Mouse (Mus musculus) layer of hippocampus, adult 9-11 months (tissue): ENCODE data around the gene Sox2.

ENCODE experiments used
- DNase-seq: peaks from one replicate; pipeline ENCODE4 v3.0.0; 2022

Sox2 gene

GRCm38 (mm10) chr3:34643536-34644115, 6.6 kb upstream of the Sox2 start:
- DNase-seq = no peak

- DNase-seq = no peak
Observed at GRCm38 (mm10) chr3:34646169-34646568, 4.0 kb upstream of the Sox2 start.

- DNase-seq = peak; percentile 68
Observed at GRCm38 (mm10) chr3:34647688-34648087, 2.5 kb upstream of the Sox2 start.

- DNase-seq = no peak
Observed at GRCm38 (mm10) chr3:34648105-34648832, 1.9 kb upstream of the Sox2 start.

GRCm38 (mm10) chr3:34648833-34649719, 1.1 kb upstream of the Sox2 start:
- DNase-seq = no peak

GRCm38 (mm10) chr3:34650621-34651361, 586 bp downstream of the Sox2 start:
- no peak for DNase-seq

GRCm38 (mm10) chr3:34651486-34652170, 1.4 kb downstream of the Sox2 start:
- no peak for DNase-seq

- DNase-seq = no peak
Observed at GRCm38 (mm10) chr3:34652616-34653015, 2.4 kb downstream of the Sox2 start.

GRCm38 (mm10) chr3:34653235-34653976, 3.2 kb downstream of the Sox2 start:
- no peak for DNase-seq

- DNase-seq = no peak
Observed at GRCm38 (mm10) chr3:34653977-34654500, 3.8 kb downstream of the Sox2 start.

- no peak for DNase-seq
Observed at GRCm38 (mm10) chr3:34654781-34655180, 4.6 kb downstream of the Sox2 start.

GRCm38 (mm10) chr3:34655311-34656075, 5.3 kb downstream of the Sox2 start:
- DNase-seq = no peak

GRCm38 (mm10) chr3:34656153-34656552, 5.9 kb downstream of the Sox2 start:
- no peak for DNase-seq

- no peak for DNase-seq
Observed at GRCm38 (mm10) chr3:34656813-34657700, 6.9 kb downstream of the Sox2 start.

- DNase-seq = no peak
Observed at GRCm38 (mm10) chr3:34657701-34658090, 7.5 kb downstream of the Sox2 start.

GRCm38 (mm10) chr3:34658241-34658965, 8.2 kb downstream of the Sox2 start:
- no peak for DNase-seq

GRCm38 (mm10) chr3:34658966-34659535, 8.8 kb downstream of the Sox2 start:
- no peak for DNase-seq

- no peak for DNase-seq
Observed at GRCm38 (mm10) chr3:34659861-34660260, 9.7 kb downstream of the Sox2 start.
